Mouse (Mus musculus) hindbrain, embryonic 13.5 days (tissue): ENCODE measurements at regions not wholly inside any gene's neighbourhood (a gene's known extent, or its start where the extent isn't known, plus 50 kb on each side); places are given as distances from the start of the nearest gene placed in this dataset.
A peak's percentile ranks its signal among the peaks of the same experiment; 100 is the strongest.

Experiments
- ATAC-seq: fragments of 200-750 bp; cut with Nextera tagmentation; 2 replicates; pipeline ENCODE4 v1.8.0; 2017; ENCODE audit warnings: moderate TSS enrichment; ENCODE audit not compliant: low FRiP score
- H3K27ac ChIP-seq: fragments of 300-500 bp; sonication (generic); 2 replicates; pipeline ENCODE4 v1.5.1; 2015; ENCODE audit warnings: inconsistent platforms, mild to moderate bottlenecking, moderate library complexity
- H3K27me3 ChIP-seq: fragments of 300-500 bp; sonication (generic); 2 replicates; pipeline ENCODE4 v1.6.1; 2015; ENCODE audit warnings: mild to moderate bottlenecking, inconsistent platforms
- H3K36me3 ChIP-seq: fragments of 300-500 bp; sonication (generic); 2 replicates; pipeline ENCODE4 v1.6.1; 2015; ENCODE audit warnings: mild to moderate bottlenecking, inconsistent platforms
- H3K4me1 ChIP-seq: fragments of 300-500 bp; sonication (generic); replicated peaks from 2 replicates; pipeline ENCODE4 v1.6.1; 2015; ENCODE audit warnings: inconsistent platforms
- H3K4me2 ChIP-seq: fragments of 300-500 bp; sonication (generic); 2 replicates; pipeline ENCODE4 v1.6.1; 2015; ENCODE audit warnings: inconsistent platforms, mild to moderate bottlenecking, moderate library complexity
- H3K4me3 ChIP-seq: fragments of 300-500 bp; sonication (generic); 2 replicates; pipeline ENCODE4 v1.5.1; 2015; ENCODE audit warnings: mild to moderate bottlenecking, inconsistent platforms
- H3K9ac ChIP-seq: fragments of 300-500 bp; sonication (generic); 2 replicates; pipeline ENCODE4 v1.6.1; 2015; ENCODE audit warnings: mild to moderate bottlenecking, inconsistent platforms
- H3K9me3 ChIP-seq: fragments of 300-500 bp; sonication (generic); 2 replicates; pipeline ENCODE4 v1.6.1; 2016; ENCODE audit warnings: inconsistent platforms
- WGBS: fragments of 180-500 bp; shearing (Covaris S2); methylation state at CpG from one replicate; pipeline ENCODE4 v1.1.7; 2015; 5-methylcytosine and 5-hydroxymethylcytosine counted together

DNA sequence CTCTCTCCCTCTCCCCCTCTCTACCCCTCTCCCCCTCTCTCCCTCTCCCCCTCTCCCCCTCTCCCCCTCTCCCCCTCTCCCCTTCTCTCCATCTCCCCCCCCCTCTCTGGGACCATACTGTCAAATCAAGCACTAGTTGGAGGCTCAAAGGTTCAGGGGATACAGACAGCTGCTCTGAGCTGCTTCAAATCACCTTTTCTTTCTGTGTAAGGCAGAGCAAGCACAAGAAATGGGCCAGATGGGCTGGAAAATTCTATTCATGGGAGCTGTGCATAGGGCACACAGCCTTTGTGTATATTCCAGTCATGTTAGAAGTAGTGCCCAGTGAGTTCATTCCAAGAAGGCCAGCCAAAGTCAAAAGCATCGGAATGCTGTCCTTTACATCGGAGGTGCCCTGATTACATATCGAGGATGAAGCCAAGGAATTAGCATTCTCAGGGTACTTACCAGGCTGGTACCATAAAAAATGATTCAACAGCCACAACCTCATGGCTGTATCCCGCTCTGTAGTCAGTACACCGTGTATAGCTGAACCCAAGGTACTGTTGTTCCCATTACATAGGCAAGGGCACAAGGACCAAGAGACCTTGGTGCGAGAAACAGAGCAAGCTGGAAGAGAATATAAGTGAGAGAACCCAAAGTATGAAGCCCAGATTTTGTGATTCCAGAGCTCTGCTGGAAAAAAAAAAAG lies 381.9 kb upstream of the Rack1 start:
- Histone ChIP-seq H3K36me3 (no peaks in the 10 kb centered on the region), H3K4me2 (no peak overlapping the region), H3K4me1 (no peaks in the 10 kb centered on the region), H3K27ac (no peak overlapping the region), H3K27me3 (no peaks in the 10 kb centered on the region), H3K9me3 (no peaks in the 10 kb centered on the region), H3K4me3 (no peak overlapping the region), H3K9ac (no peak overlapping the region)
- 67% methylated on average over 6 of the region's 6 CpGs for WGBS
- peak; percentile 43; the same call in 1 of the 2 replicates for ATAC-seq

DNA sequence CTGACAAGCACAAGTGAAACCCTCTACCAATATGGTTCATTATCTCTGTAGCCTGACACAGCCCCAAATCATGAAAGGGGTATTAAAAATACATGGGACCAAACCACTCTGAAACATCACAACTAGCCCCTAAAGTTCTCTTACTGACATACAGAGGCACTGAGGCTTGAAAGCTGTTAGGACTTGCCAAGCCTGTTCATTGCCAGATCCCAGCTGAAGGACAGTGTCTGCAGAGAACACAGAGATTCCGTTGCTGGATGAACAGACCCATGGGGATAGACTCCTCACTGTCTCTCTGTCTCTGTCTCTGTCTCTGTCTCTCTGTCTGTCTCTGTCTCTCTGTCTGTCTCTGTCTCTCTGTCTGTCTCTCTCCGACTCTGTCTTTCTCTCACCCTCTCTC lies 382.5 kb upstream of the Rack1 start:
- H3K9me3 ChIP-seq, result no peaks in the 10 kb centered on the region
- ATAC-seq, result no peak
- WGBS, result 64% methylated on average over 2 of the region's 2 CpGs
- no peaks in the 10 kb centered on the region for H3K36me3 ChIP-seq
- no peak overlapping the region for H3K27ac ChIP-seq
- no peaks in the 10 kb centered on the region for H3K27me3 ChIP-seq
- no peak overlapping the region for H3K4me2 ChIP-seq
- H3K9ac ChIP-seq, result no peak overlapping the region
- H3K4me1 ChIP-seq, result no peaks in the 10 kb centered on the region
- no peak overlapping the region for H3K4me3 ChIP-seq

- H3K36me3 ChIP-seq, result no peaks in the 10 kb centered on the region
- no peak overlapping the region for H3K27ac ChIP-seq
- no peak overlapping the region for H3K4me3 ChIP-seq
- no peak overlapping the region for H3K4me2 ChIP-seq
- no peaks in the 10 kb centered on the region for H3K27me3 ChIP-seq
- no peak overlapping the region for H3K9ac ChIP-seq
- no peak for ATAC-seq
- no peaks in the 10 kb centered on the region for H3K4me1 ChIP-seq
- no peaks in the 10 kb centered on the region for H3K9me3 ChIP-seq
- WGBS, result 80% methylated on average over 2 of the region's 2 CpGs
These were observed 402.1 kb upstream of the Rack1 start for GRCm38 (mm10) chr11:48398032-48398431.

DNA sequence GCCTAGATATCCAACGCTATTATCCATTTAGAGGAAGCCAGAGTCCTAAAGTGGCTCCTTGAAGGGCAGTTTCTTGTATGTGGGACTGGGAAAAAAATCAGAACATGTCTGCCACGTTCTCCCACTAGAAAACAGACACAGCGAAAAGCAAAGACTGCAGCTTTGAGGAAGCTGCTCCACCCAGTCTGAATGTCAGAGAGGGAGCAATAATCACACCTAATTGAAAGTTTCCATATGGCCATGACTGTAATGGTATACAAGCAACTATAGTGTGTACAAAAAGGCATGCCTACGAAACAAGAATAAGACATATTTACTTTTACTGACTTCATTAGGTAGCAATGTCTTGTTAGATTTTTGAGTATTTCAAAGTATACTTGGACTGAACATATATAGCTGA lies 392.7 kb upstream of the Sgcd start:
- Histone ChIP-seq H3K27me3 (no peaks in the 10 kb centered on the region), H3K9me3 (no peaks in the 10 kb centered on the region), H3K9ac (no peak overlapping the region), H3K4me1 (no peaks in the 10 kb centered on the region), H3K4me2 (no peak overlapping the region), H3K36me3 (no peaks in the 10 kb centered on the region), H3K4me3 (no peak overlapping the region), H3K27ac (no peak overlapping the region)
- no peak for ATAC-seq
- WGBS, result 88% methylated on average over 4 of the region's 4 CpGs

DNA sequence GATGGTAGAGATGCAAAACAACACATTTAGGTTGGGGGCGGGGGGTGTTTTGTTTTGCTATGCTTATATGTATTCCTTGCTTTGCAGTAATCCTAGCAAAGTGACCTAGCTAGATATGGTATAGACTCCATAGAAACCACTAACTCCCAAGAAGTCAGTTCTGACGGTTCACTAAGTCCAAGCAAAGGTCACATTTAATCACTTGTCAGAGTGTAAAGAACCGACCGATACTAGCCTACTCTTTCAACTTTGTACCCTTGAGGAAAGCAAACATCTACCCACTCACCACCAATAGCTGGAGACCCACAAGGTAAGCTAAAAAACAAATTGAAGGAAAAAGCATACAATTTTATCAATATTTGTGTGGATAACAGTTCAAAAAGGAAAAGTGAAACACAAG lies 389.3 kb upstream of the Sgcd start:
- H3K27me3 ChIP-seq, result no peaks in the 10 kb centered on the region
- H3K36me3 ChIP-seq, result no peaks in the 10 kb centered on the region
- H3K4me2 ChIP-seq, result no peak overlapping the region
- H3K9ac ChIP-seq, result no peak overlapping the region
- no peak for ATAC-seq
- H3K27ac ChIP-seq, result no peak overlapping the region
- H3K4me3 ChIP-seq, result no peak overlapping the region
- no peaks in the 10 kb centered on the region for H3K4me1 ChIP-seq
- WGBS, result 62% methylated on average over 4 of the region's 4 CpGs
- H3K9me3 ChIP-seq, result no peaks in the 10 kb centered on the region

- Histone ChIP-seq H3K9me3 (no peaks in the 10 kb centered on the region), H3K36me3 (no peaks in the 10 kb centered on the region), H3K27me3 (no peaks in the 10 kb centered on the region), H3K4me3 (no peak overlapping the region), H3K4me2 (no peak overlapping the region), H3K27ac (no peak overlapping the region), H3K9ac (no peak overlapping the region), H3K4me1 (no peaks in the 10 kb centered on the region)
- ATAC-seq, result no peak
These were observed 388.5 kb upstream of the Sgcd start for GRCm38 (mm10) chr11:48377269-48377668.

DNA sequence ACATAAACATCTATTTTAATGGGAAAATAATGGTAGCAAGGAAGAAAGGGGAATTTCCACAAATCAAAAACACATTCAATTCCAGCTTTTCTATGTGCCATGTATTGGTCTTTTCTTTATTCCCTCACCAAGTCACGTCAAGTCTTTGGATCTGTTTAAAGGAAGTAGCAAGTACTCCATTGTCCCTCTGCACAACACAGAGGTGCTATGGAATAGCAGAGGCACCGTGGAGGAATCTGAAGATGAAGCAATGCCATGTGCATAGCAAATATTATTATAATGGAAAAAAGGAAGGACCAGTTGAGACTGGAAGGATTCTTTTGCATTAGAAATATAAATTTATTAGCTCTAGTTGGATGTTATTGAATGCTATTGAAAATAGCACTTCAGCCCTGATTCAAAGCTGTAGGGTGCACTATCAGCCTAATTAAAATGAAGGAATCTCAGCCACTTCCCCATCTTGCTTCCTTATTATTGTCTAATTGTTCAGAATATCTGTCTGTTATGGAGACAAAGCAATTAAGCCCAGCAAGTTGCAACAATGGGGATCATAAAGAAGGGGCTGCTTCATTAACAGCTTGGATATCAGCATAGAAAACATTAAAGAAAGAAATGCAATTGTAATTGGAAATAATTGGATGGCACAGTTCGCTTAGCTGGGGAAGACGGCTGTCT lies 362.7 kb upstream of the Sgcd start:
- H3K36me3 ChIP-seq, result no peaks in the 10 kb centered on the region
- H3K4me2 ChIP-seq, result no peak overlapping the region
- WGBS, result 69% methylated on average over 4 of the region's 4 CpGs
- no peaks in the 10 kb centered on the region for H3K27me3 ChIP-seq
- ATAC-seq, result no peak
- H3K4me3 ChIP-seq, result no peak overlapping the region
- H3K4me1 ChIP-seq, result no peaks in the 10 kb centered on the region; the same call in 1 of the 2 replicates
- no peaks in the 10 kb centered on the region for H3K9me3 ChIP-seq
- H3K9ac ChIP-seq, result no peak overlapping the region
- peak overlapping the region; percentile 25 for H3K27ac ChIP-seq

- Histone ChIP-seq H3K4me1 (no peaks in the 10 kb centered on the region), H3K27ac (no peak overlapping the region), H3K9ac (no peak overlapping the region), H3K4me2 (no peak overlapping the region), H3K9me3 (no peaks in the 10 kb centered on the region), H3K27me3 (no peaks in the 10 kb centered on the region), H3K4me3 (no peak overlapping the region), H3K36me3 (no peaks in the 10 kb centered on the region)
- 79% methylated on average over 1 of the region's 1 CpGs for WGBS
- ATAC-seq, result no peak
These were observed 325.7 kb upstream of the Sgcd start for GRCm38 (mm10) chr11:48314500-48314899.

DNA sequence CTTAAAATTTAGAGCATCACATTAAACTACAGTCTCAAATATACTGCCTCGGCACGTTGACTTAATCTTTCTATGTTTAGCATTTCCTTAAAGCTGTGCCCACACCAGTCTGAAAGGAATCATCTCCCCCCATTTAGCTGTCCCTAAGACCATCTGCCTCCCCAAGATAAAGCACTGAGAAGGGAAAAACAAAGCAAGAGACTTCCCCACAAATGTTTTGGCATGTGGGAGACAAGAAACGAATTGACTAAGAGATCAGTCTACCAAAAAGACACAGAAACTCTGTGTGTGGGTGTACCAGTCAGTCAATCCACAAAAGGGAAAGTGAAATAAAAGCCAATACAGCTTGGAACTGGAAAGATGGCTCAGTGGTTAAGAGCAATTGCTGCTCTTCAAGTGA lies 306.6 kb upstream of the Sgcd start:
- Histone ChIP-seq H3K36me3 (no peaks in the 10 kb centered on the region), H3K27ac (no peak overlapping the region), H3K9ac (no peak overlapping the region), H3K4me3 (no peak overlapping the region), H3K9me3 (no peaks in the 10 kb centered on the region), H3K4me2 (no peak overlapping the region), H3K4me1 (no peaks in the 10 kb centered on the region), H3K27me3 (no peaks in the 10 kb centered on the region)
- WGBS, result 73% methylated on average over 3 of the region's 3 CpGs
- ATAC-seq, result no peak

DNA sequence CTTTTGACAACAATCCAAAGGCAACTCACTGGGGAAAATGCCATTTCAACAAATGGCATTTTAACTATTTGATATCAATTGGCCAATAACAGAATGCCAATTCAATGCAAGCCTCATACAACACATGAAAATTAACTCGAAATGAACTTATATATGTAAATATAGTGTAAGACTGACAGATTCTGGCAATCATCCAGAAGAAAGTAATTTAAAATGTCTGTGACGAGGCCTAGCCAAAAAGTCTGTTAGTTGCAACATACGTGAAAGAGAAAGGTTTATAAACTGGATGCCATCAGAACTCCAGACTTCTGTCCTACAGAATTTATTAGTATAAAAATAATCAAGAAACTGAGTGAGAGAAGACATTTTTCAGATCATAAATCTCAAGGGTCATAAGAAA lies 273.7 kb upstream of the Sgcd start:
- Histone ChIP-seq H3K27me3 (no peaks in the 10 kb centered on the region), H3K4me3 (no peak overlapping the region), H3K4me2 (no peak overlapping the region), H3K36me3 (no peaks in the 10 kb centered on the region), H3K9ac (no peak overlapping the region), H3K27ac (no peak overlapping the region), H3K9me3 (no peaks in the 10 kb centered on the region), H3K4me1 (no peaks in the 10 kb centered on the region)
- WGBS, result 85% methylated on average over 3 of the region's 3 CpGs
- ATAC-seq, result no peak

DNA sequence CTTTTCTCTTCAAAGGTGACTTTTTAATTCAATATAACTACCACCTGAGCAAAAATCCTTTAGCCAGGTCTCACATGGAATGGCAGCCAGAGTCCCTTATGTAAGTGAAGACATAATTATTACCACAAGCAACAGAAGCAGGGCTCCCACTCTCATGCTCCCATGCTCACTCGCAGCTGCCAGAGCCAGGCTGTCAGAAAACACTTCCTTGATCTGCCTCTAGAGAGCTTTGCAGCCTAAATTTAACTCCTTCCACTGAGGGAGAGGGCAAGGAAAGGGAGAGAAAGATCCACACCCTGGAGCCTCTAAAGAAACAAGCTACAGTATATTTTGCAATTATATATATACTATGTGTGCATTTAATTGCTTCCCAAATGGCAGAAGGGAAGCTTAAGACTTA lies 272.3 kb upstream of the Sgcd start:
- H3K36me3 ChIP-seq, result no peaks in the 10 kb centered on the region
- no peaks in the 10 kb centered on the region for H3K9me3 ChIP-seq
- H3K4me2 ChIP-seq, result no peak overlapping the region
- H3K9ac ChIP-seq, result no peak overlapping the region
- ATAC-seq, result no peak
- no peak overlapping the region for H3K4me3 ChIP-seq
- no peaks in the 10 kb centered on the region for H3K27me3 ChIP-seq
- H3K4me1 ChIP-seq, result no peaks in the 10 kb centered on the region
- no peak overlapping the region for H3K27ac ChIP-seq
- 39% methylated on average over 1 of the region's 1 CpGs for WGBS

DNA sequence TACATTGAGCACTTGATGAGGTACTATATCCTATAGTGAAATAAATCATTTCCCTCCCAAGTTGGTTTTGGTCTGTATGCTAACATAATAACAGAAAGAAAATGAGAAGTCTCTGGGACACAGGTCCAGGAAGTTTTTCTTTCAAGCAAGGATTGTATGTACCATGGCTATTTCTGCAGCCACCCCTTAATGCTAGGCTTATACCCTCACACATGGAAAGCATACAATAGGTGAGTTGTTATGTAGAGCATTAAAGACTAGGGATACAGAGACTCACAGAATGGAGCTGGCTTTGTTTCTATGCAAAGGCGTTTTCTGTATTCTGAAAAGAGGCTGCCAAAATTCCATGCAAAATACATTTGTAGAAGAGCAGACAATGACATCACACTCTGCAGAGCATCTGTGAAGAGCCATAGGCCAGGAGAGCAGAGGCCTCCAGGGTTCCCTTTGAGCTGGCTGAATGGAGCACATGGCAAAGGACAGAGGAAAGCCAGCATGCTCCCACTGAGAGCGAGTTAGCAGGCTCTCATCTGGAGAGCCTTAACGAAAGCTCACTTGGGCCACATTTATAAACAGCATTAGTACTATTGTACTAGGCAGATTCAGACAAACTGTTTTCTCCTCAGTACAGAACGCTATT lies 262.0 kb upstream of the Sgcd start:
- Histone ChIP-seq H3K4me2 (no peak overlapping the region), H3K4me3 (no peak overlapping the region), H3K27ac (no peak overlapping the region), H3K4me1 (peaks cover 4% of the 10 kb centered on the region; the same call in 1 of the 2 replicates), H3K9me3 (no peaks in the 10 kb centered on the region), H3K27me3 (no peaks in the 10 kb centered on the region), H3K36me3 (no peaks in the 10 kb centered on the region), H3K9ac (no peak overlapping the region)
- ATAC-seq, result no peak
- 34% methylated on average over 4 of the region's 4 CpGs for WGBS

DNA sequence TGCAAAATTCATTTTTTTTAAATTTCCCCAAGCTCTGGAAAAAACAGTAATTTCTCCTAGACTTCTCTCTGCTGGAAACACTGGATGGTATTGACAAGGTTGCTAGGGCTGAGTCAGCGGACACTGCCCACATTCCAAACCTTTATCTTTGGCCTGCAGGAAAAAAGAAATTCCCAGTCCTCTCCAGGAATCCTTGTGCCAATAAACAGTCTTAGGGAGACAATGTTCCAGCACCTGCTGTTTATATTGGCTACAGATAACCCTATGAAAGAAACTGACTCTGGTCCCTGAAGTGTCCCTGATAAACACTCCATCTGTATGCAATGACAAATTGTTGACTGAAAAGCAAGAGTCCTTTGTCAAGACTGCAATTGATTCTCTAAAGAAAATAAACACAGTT lies 260.5 kb upstream of the Sgcd start:
- Histone ChIP-seq H3K4me1 (peaks cover 4% of the 10 kb centered on the region; the same call in 1 of the 2 replicates), H3K9me3 (no peaks in the 10 kb centered on the region)
- WGBS, result 56% methylated on average over 1 of the region's 1 CpGs

More for the DNA sequence above, 260.5 kb upstream of the Sgcd start:
- no peak overlapping the region for H3K9ac ChIP-seq
- H3K27me3 ChIP-seq, result no peaks in the 10 kb centered on the region
- H3K36me3 ChIP-seq, result no peaks in the 10 kb centered on the region
- no peak overlapping the region for H3K4me2 ChIP-seq
- H3K27ac ChIP-seq, result no peak overlapping the region
- no peak overlapping the region for H3K4me3 ChIP-seq
- ATAC-seq, result no peak
